Mouse (Mus musculus) intestine, postnatal 0 days (tissue): ENCODE measurements around the gene Cdca3. TPM values are rescaled to one million over a fixed set of nuclear protein-coding genes. Genes with fewer than 3 reads are reported as not detected.
A peak's percentile ranks its signal among the peaks of the same experiment; 100 is the strongest.

ENCODE experiments used
- ATAC-seq: fragments of 200-750 bp; cut with Nextera tagmentation; 2 replicates; pipeline ENCODE4 v1.8.0; 2017; ENCODE audit warnings: mild to moderate bottlenecking, moderate TSS enrichment, moderate library complexity
- H3K27ac ChIP-seq: fragments of 300-500 bp; sonication (generic); 2 replicates; pipeline ENCODE4 v1.5.1; 2014; ENCODE audit warnings: mild to moderate bottlenecking, low read depth, low read length, moderate library complexity
- H3K27me3 ChIP-seq: fragments of 300-500 bp; sonication (generic); replicated peaks from 2 replicates; pipeline ENCODE4 v1.6.1; 2014; ENCODE audit warnings: low read length, mixed read lengths; ENCODE audit not compliant: control insufficient read depth, insufficient read depth
- H3K36me3 ChIP-seq: fragments of 300-500 bp; sonication (generic); 2 replicates; pipeline ENCODE4 v1.6.1; 2014; ENCODE audit warnings: mild to moderate bottlenecking, moderate library complexity; ENCODE audit not compliant: control insufficient read depth, insufficient read depth
- H3K4me1 ChIP-seq: fragments of 300-500 bp; sonication (generic); replicated peaks from 2 replicates; pipeline ENCODE4 v1.6.1; 2014; ENCODE audit warnings: antibody characterized with exemption, low read length, mixed read lengths; ENCODE audit not compliant: control insufficient read depth, insufficient read depth
- H3K4me2 ChIP-seq: fragments of 300-500 bp; sonication (generic); replicated peaks from 2 replicates; pipeline ENCODE4 v1.6.1; 2014; ENCODE audit warnings: low read depth, mild to moderate bottlenecking, moderate library complexity
- H3K4me3 ChIP-seq: fragments of 300-500 bp; sonication (generic); 2 replicates; pipeline ENCODE4 v1.5.1; 2014; ENCODE audit warnings: low read depth, low read length
- H3K9ac ChIP-seq: fragments of 300-500 bp; sonication (generic); 2 replicates; pipeline ENCODE4 v1.6.1; 2014; ENCODE audit warnings: mild to moderate bottlenecking, low read depth, low read length
- H3K9me3 ChIP-seq: fragments of 300-500 bp; sonication (generic); 2 replicates; pipeline ENCODE4 v1.6.1; 2016; ENCODE audit warnings: mixed run types; ENCODE audit not compliant: control insufficient read depth
- CTCF ChIP-seq: sonication (generic); IDR thresholded peaks from 2 replicates; pipeline ENCODE4 v1.5.1; 2016; ENCODE audit warnings: low read depth, mild to moderate bottlenecking, control low read depth, antibody characterized with exemption, moderate library complexity
- WGBS: fragments of 180-500 bp; shearing (Covaris S2); extraction: QIAGEN DNeasy Blood & Tissue Kit; methylation state at CpG from one replicate; pipeline ENCODE4 v1.1.7; 2014; 5-methylcytosine and 5-hydroxymethylcytosine counted together
- polyA plus RNA-seq: library from polyadenylated mRNA; unstranded; fragments of >200 nt; fragmentation: Nextera tagmentation; extraction: Ambion mirVana; gene quantifications from 2 replicates; pipeline ENCODE4 v1.2.1, GENCODE M21; 2015

Gene Cdca3
- 45.4 and 57.4 TPM in 2 replicates for polyA plus RNA-seq

DNA sequence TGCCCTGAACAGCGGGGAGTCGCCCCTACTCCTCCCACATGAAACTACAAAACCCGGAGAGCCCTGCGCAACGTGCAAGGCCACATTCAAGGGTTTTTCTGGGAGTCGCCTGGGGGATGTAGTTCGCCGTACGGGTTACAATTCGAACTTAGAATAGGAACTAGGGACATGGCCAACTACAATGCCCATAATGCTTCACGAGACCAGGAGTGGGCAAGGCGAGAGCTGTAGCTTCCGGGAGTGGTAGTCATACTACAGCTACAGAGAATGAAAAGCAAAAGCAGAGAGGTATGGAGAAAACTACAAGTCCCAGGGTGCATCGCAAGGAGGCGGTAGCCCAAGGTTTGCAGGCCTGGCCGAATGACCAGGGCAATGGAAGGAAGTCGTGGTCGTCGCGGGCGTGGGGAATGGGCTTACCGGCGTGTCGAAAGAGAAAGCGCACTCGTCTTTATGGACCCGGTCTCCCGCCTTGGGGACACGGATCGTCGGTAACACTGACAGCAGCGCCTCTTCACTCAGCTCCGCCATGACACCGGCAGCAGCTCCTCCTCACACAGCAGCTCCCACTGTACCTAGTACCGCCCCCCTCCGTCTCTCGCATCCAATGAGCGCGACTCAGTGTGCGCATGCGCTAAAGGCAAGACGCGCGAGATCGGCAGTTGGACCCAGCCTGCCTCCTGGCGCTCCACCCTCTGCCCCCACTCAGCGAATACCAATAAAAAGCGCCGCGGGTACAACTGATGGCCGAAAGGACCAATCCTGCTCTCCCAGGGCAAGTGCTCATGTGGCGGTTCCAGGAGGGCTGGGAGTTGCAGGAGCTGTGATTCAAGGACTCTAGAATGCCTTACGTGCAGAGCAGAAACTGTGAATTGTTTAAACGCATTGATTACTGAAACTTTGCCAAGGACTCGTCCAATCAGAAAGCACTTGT, at the start of gene Cdca3, which contains the start of gene Usp5:
Gene Cdca3 (plus strand): TSS at position 680 of the 931 bp plus-strand sequence.
Gene Usp5 (minus strand): TSS at position 617 of the 931 bp plus-strand sequence.
- TF ChIP-seq CTCF: peak; percentile 50
- peak; percentile 94 for ATAC-seq
- Histone ChIP-seq H3K27ac (peak within 1 kb of the TSS; percentile 73), H3K4me1 (peaks cover 5% of the 10 kb centered on the region; the same call in 1 of the 2 replicates), H3K9me3 (no peaks in the 10 kb centered on the region), H3K36me3 (peaks cover 46% of the 10 kb centered on the region), H3K4me2 (peak within 1 kb of the TSS; percentile 83), H3K27me3 (no peaks in the 10 kb centered on the region), H3K4me3 (peak within 1 kb of the TSS; percentile 68), H3K9ac (peak within 1 kb of the TSS; percentile 54)
- WGBS: under 1% methylated on average over 55 of the region's 55 CpGs

DNA sequence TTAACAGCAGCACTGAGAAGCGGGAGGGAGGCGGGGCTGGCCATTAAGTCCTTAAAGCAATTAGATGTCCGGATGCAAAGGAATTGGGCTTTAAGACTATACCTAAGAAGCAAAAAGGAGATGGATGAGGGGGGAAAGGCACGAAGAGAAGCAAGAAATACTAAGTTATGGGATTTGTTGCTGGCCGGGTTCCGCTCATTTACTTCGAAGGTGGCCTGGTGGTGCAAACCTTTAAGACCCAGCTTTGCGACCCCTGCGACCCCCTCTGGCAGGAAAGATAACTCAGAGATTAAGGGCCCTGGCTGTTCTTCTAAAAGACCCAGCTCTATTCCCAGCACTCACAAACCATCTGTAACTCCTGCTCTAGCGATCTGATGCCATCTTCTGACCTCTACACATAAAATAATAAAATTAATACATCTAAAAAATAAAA, 49.3 kb upstream of the Cdca3 start:
- no peak overlapping the region for H3K27ac ChIP-seq
- no peak for ATAC-seq
- 7% methylated on average over 10 of the region's 10 CpGs for WGBS

DNA sequence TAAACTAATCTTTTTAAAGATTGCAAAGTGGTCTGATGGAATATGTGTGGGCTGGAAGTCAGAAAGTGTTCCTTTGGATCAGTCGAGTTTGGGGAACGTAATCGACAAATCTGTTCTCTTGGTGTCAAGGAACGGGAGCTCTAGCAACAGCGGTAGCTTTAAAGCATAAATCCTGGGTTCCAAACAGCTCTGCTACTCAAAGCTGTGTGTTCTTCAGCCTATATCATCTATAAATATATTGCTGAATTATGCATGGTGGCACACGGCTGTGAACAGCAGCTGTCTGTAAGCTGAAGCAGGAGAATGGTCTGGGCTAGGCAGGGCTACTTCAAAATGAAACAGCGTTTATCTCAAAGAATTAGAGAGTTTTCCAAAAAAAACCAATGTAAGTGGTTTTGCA, 48.4 kb upstream of the Cdca3 start:
- no peak overlapping the region for H3K9ac ChIP-seq
- ATAC-seq: no peak
- TF ChIP-seq CTCF: no peak
- WGBS: 83% methylated on average over 7 of the region's 7 CpGs
- H3K4me2 ChIP-seq: no peak overlapping the region
- no peaks in the 10 kb centered on the region for H3K9me3 ChIP-seq
- no peak overlapping the region for H3K27ac ChIP-seq
- H3K27me3 ChIP-seq: peaks cover 12% of the 10 kb centered on the region; the same call in 1 of the 2 replicates
- no peaks in the 10 kb centered on the region for H3K36me3 ChIP-seq
- H3K4me3 ChIP-seq: no peak overlapping the region
- H3K4me1 ChIP-seq: no peaks in the 10 kb centered on the region

More for the DNA sequence above, 49.3 kb upstream of the Cdca3 start:
- Histone ChIP-seq H3K36me3 (no peaks in the 10 kb centered on the region), H3K4me1 (no peaks in the 10 kb centered on the region), H3K27me3 (peaks cover 12% of the 10 kb centered on the region; the same call in 1 of the 2 replicates), H3K9ac (no peak overlapping the region), H3K4me3 (peak overlapping the region; percentile 22), H3K9me3 (no peaks in the 10 kb centered on the region), H3K4me2 (peak overlapping the region; percentile 56)
- TF ChIP-seq CTCF: peak; percentile 23; the same call in 1 of the 2 replicates

DNA sequence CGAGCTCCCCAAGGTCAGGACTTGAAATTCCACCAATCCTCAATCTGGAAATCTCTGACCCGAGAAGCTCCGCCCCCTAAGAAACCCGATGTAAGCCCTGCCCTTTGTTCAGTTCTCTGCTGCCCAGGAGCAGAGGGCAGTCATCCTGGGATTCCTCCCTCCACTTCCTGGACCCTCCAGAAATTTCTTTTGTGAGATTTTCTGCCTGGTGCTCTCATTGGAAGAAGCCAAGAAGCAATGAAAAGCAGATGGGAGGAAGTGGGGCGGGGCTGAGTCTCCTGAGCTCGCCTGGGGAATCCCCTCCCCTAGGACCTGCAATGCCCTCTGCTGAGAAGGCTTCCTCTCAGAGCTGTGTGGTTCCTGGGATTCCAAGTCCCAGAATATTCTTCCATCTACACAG, 46.9 kb upstream of the Cdca3 start:
- H3K4me1 ChIP-seq: no peaks in the 10 kb centered on the region
- no peak overlapping the region for H3K9ac ChIP-seq
- no peaks in the 10 kb centered on the region for H3K9me3 ChIP-seq
- 17% methylated on average over 6 of the region's 6 CpGs for WGBS
- peak overlapping the region; percentile 2; the same call in 1 of the 2 replicates for H3K4me3 ChIP-seq
- no peak overlapping the region for H3K27ac ChIP-seq
- ATAC-seq: no peak
- H3K4me2 ChIP-seq: peak overlapping the region; percentile 53
- H3K36me3 ChIP-seq: no peaks in the 10 kb centered on the region
- no peak for TF ChIP-seq CTCF
- H3K27me3 ChIP-seq: peaks cover 12% of the 10 kb centered on the region; the same call in 1 of the 2 replicates

DNA sequence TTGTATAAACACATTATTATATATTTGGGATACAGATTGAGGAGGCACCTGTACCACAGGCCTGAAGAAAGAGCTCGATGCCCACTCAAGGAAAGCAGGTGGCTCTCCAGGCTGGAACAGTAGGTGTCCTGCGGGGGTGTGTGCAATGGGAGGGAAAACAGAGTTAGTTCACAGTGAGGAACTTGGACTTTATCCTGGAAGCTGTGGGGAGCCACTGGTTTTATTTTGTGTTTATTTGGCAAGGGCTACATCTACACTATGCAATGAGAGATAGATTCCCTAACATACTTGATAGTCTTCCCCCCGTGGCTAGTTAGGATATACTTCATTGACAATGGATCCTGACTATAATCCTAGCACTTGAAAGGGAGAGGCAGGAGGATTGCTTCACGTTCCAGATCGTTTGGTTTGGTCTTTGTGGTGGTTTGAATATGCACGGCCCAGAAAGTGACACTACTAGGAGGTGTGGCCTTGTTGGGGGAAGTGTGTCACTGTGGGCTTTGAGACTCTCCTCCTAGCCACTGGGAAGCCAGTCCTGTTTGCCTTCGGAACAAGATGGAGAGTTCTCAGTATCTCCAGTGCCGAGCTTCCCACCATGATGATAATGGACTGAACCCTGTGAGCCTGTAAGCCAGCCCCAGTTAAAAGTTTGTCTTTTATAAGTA, 42.5 kb upstream of the Cdca3 start:
- Histone ChIP-seq H3K36me3 (no peaks in the 10 kb centered on the region), H3K9ac (no peak overlapping the region), H3K9me3 (no peaks in the 10 kb centered on the region), H3K4me2 (no peak overlapping the region), H3K4me3 (no peak overlapping the region), H3K27ac (no peak overlapping the region), H3K27me3 (no peaks in the 10 kb centered on the region), H3K4me1 (no peaks in the 10 kb centered on the region)
- TF ChIP-seq CTCF: no peak
- ATAC-seq: no peak
- 48% methylated on average over 8 of the region's 8 CpGs for WGBS

DNA sequence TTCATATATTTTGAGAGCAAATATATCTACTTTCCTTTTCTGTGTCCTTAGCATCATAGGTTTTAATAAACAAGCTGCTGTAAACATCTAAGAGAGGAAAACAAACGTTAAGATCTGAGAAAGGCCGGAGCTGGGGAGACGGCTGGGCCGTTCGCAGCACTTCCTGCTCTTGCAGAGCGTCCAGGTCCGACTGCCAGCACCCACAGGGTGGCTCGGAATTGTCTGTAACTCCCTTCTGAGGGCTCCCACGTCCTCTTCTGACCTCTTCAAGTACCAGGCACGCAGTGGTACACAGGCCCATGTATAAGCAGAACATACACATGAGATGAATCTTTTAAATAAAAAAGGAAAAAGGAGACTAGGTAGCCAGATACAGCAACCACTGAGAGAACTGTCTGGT, 41.6 kb upstream of the Cdca3 start:
- H3K9ac ChIP-seq: no peak overlapping the region
- H3K27ac ChIP-seq: no peak overlapping the region
- no peaks in the 10 kb centered on the region for H3K9me3 ChIP-seq
- 65% methylated on average over 10 of the region's 10 CpGs for WGBS
- H3K36me3 ChIP-seq: no peaks in the 10 kb centered on the region
- TF ChIP-seq CTCF: no peak
- no peak overlapping the region for H3K4me2 ChIP-seq
- no peak for ATAC-seq
- no peaks in the 10 kb centered on the region for H3K4me1 ChIP-seq
- no peak overlapping the region for H3K4me3 ChIP-seq
- no peaks in the 10 kb centered on the region for H3K27me3 ChIP-seq
